Mouse (Mus musculus) thymus, postnatal 10 days (tissue): ENCODE results near the gene Olfr804.

Source experiments
- DNase-seq, 2 experiments: peaks; one replicate each; pipeline ENCODE4 v3.0.0; 2021; ENCODE audit warnings: low spot score in 2 of 2

Olfr804 gene

DNA sequence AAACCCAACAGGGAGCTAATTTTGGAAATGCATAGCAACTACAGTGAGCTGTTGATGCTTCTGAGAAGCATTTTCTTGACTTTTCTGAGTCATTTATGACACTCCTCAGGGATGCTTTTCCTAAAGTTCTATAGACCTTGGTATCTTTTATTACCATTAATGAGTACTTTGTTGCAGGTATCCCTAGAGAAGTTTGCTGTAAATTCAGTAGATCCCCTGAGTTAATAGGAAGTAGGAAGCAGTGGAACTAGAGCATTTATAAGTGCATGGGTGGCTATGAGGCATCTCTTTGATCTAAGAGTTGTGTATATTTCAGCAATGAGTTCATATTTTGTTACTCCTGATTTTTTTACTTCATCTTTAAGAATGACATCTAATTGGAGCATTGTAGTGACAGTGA, at the start of gene Olfr804:
TSS of gene Olfr804 (plus strand) at position 301 of the 400 bp plus-strand sequence.
- DNase-seq = no peak

DNA sequence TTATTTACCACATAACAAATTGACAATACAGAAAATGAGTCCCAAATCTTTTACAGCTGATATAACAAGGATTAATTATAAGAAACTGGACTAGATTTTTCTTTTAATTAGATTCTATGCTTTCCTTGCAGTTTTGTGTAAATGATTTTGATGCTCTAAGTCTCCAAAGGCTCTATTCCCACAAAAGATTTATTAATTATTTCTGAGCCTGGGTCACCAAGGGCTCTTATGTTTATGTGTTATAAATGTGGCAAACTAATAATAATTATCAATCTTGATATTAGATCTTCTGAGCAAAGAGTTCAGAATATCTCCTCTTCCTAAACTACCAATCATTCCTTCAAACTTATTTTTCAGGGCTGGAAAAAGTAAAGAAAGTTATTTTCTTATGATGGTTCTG, 45.6 kb upstream of the Olfr804 start, which contains the start of gene Olfr800:
TSS of gene Olfr800 (plus strand) at position 301 of the 400 bp plus-strand sequence.
- DNase-seq = no peak

DNA sequence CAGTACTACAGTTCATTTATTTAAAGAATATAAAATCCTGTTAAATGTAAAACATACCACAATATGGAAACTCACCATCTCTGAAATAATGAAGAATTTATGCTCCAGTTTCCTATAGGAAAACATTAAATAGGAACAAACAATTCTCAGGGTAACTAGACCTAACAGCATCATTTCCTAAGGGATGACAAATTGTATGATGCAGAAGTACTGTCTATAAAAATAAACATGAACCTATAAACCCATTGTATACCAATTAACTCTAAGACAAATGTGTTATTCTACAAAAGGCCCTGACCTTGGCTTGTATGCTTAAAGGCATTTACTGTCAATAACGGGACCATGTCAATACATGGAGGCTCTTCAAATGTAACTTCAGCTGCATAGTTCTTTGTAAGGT, 29.2 kb upstream of the Olfr804 start, which contains the start of gene Olfr801:
TSS of gene Olfr801 (minus strand) at position 101 of the 400 bp plus-strand sequence.
- DNase-seq = no peak

DNA sequence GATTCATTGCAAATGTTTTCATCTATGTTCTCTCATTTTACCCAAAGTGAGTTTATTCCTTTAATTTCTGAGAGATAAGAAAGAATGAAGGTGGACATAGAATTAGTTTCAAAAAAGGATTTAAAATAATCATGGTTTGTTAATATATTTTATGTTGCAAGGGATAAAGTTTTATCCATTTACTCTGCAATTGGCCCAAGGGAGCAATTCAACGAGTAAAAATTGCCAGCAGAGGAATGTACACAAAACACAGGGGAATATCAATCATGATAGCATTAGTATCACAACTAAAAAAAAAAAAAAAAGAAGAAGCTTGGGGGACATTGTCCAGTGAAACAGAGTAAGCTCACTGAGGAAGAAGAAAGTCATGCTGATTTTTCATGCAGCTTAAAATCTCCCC, 14.9 kb upstream of the Olfr804 start, which contains the start of gene Olfr802:
TSS of gene Olfr802 (minus strand) at position 101 of the 400 bp plus-strand sequence.
- DNase-seq = no peak

DNA sequence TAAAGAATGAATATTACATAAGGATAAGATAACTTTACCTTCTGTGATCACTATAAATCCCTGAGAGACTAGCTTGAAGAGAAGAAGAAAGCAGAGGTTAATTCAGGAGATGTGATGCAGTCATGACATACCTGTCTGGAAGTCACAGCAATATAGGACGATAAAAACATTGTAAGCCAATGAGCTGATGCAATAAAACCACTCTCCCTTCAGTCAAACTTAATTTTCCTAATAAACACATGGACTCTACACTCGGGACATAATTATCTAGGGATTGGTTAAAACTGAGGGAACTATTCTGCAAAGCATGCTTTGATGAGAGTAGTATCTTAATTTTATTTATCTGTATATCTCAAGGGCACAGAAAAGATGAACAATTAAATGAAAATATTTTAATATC, 8.8 kb upstream of the Olfr804 start, which contains the start of gene Olfr803:
TSS of gene Olfr803 (minus strand) at position 101 of the 400 bp plus-strand sequence.
- no peak for DNase-seq

DNA sequence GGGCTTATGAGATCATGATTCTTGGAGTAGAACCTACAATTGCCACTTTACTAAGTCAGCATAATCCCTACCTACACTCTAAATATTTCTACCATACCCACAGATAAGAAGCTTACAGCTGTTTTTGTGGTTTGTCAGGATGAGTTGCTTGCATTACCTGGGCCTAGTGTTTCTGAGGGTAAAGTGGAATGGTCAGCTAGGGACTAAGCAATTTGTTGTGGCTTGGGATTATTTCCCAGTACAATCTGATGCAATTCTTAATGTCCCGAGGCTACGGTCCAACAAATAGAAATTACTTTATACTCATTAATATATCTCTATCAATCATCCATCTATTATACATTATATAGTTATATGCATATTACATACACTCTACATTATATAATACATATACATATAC, 26.3 kb downstream of the Olfr804 start, which contains the start of gene Olfr805:
TSS of gene Olfr805 (minus strand) at position 101 of the 400 bp plus-strand sequence.
- no peak for DNase-seq

DNA sequence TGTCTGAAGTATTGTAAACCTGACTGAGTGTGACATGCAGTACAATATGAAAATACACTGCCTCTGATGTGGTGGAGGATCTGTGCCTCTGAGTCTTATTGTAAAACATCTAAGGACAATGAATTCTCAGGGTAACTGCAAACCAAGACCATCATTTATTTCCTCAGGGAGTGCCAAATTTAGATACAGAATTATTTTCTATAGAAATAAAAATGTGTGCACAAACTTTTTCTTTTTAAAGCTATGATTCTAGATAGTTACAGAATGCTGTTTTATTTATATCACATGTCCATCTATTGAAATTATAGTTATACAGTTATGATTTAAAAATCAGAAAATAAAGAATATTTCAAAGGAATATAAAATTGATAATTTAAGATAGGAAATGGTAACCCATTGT, 38.8 kb downstream of the Olfr804 start, which contains the start of gene Olfr806:
TSS of gene Olfr806 (minus strand) at position 101 of the 400 bp plus-strand sequence.
- no peak for DNase-seq

DNA sequence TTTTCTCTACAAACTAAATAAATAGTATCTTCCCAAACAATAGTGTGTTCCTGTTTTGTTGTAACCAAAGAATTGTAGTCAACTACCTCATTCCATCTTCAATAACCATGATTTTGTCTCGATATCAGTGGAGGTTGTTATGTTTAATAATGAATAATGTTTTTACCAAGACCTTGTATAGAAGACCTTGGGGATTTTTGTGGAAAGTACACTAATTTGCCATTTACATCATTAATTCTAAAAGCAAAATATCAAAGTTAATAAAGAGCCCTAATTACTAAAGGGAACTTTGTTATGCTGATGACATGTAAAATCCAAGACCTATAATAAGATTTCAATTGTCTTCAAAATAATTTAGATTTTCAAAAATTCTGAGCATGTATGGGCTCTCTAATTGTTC, 54.7 kb downstream of the Olfr804 start, which contains the start of gene Olfr807:
TSS of gene Olfr807 (minus strand) at position 101 of the 400 bp plus-strand sequence.
- no peak for DNase-seq
